Mouse (Mus musculus): ENCODE measurements at regions not wholly inside any gene's neighbourhood (a gene's known extent, or its start where the extent isn't known, plus 50 kb on each side); places are given as distances from the start of the nearest gene placed in this dataset.

GRCm38 (mm10) chr10:66932544-66932943 is 163.4 kb upstream of the Jmjd1c start:
- no peak for DNase-seq (ENCODE audit: extremely low spot score)

DNA sequence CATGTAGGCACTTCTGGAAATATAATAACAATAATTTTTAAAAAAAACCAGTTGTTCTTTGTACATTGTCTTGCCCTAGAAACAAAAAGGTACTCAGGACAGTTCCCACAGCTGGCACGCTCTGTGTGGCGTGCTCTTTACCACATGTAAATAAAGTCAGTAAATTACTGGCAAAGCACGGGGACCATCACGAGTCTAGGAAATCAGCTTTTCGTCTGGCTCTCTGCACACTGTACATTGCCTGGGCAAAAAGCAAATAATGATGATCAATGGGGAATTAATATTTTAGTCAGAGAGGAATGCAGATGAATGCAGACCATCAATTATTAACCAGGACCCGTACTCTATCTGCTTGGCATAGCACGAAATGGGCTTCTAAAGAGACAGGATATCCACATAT is 162.2 kb upstream of the Jmjd1c start:
- no peak for DNase-seq (ENCODE audit: extremely low spot score)

DNA sequence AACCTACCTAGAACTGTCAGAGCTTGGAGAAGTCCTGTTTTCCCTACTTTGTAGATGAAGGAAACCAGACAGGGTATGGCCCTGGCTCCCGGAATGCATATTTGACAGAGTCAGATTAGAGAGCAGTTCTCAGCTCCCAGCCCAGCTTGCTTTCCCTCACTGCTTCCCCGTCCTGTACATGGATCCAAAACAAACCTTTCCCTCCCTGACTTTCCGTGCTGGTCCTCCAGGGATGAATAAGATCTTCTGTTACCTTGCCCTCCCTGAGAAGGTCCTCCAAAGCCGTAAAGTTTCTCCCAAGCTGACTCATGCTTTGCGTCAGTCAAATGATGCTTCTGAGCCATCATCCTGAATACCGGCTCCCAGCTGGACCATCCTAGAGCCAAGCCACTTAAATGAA is 160.2 kb upstream of the Jmjd1c start:
- DNase-seq (ENCODE audit: extremely low spot score): no peak

- DNase-seq (ENCODE audit: extremely low spot score): no peak
Observed at GRCm38 (mm10) chr10:66937116-66937515, 158.8 kb upstream of the Jmjd1c start.

- no peak for DNase-seq (ENCODE audit: extremely low spot score)
Observed at GRCm38 (mm10) chr10:66940368-66940767, 155.6 kb upstream of the Jmjd1c start.

DNA sequence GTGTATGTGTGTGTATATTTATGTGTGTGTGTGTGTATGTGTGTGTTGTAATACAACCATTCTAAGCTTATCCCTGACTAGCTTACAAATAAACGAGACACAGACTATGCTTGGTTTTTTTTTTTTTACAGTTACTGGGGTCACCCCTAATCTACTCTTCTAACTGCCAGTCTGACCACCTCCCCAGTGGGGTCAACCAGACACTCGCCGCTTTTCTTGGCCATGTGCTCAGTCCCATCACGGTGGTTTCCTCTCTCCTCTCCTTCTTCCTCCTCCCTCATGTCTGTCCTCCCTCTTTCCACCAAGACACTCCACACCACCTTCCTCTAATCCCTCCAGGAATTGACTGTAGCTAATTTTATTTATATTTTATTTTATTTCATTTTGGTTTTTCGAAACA is 155.0 kb upstream of the Jmjd1c start:
- no peak for DNase-seq (ENCODE audit: extremely low spot score)

DNA sequence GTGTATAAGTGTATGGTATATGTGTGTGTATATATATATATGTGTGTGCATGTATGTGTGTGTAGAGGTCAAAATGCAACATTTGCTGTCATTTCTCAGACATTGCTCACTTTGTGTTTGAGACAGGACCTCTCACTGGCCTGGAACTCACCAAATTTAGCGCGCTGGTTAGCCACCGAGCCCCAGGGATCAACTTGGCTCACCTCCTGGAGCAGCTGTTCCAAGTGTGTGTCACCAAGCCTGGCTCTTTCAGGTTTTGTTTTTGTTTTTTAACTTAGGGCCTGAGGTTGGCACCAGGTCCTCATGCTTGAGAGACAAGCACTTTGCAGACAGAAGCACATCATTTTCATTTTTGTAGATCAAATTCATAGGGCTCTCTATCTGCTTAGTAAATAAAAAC is 154.0 kb upstream of the Jmjd1c start:
- DNase-seq (ENCODE audit: extremely low spot score): no peak

- no peak for DNase-seq (ENCODE audit: extremely low spot score)
Observed at GRCm38 (mm10) chr10:66943875-66944274, 152.1 kb upstream of the Jmjd1c start.

- DNase-seq (ENCODE audit: extremely low spot score): no peak
Observed at GRCm38 (mm10) chr10:66946161-66946560, 149.8 kb upstream of the Jmjd1c start.

- no peak for DNase-seq (ENCODE audit: extremely low spot score)
Observed at GRCm38 (mm10) chr10:66948329-66948728, 147.6 kb upstream of the Jmjd1c start.

- DNase-seq (ENCODE audit: extremely low spot score): no peak
Observed at GRCm38 (mm10) chr10:66950441-66950840, 145.5 kb upstream of the Jmjd1c start.

DNA sequence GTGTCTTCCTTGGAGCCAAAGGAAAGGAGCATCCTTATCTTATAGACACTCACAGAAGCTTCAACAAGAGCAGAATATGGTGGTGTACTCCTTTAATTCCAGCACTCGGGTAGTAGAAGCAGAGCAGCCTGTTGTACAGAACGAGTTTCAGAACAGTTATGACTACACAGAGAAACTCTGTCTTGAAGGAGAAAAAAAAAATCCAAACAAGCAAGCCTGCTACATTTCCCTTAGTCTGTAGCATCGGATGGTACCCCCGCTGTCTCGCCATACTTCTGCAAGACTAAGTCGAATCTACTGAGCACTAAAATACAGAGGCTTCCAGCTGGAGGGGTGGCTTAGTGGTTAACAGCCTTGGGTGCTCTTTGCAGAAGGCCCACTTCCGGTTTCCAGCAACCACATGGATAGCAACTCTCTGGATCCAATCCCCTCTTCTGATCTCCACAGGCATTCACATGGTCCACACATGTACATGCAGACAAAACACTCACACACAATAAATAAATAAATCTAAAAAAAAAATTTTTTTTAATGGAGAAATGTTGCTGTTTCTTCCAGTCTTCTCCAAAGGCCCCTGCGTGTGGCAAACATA is 144.6 kb upstream of the Jmjd1c start:
- no peak for DNase-seq (ENCODE audit: extremely low spot score)

DNA sequence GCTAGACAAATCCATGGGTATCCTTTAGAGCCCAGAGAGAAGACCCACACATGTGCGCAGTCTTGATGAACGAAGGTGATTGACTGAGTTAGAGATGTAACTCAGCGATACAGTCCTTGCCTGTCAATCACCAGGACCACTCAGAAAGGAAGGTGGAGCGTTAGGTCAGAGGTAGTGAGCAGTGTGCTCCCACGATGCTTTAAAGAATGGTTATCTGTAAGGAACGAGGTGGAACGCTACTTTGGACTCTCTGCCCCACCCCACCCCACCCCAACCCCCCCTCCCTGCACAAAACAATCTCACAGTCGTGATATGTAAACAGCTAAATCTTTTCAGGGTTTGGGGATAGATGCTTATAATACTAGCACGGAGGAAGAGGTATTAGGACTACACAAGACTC is 144.0 kb upstream of the Jmjd1c start:
- DNase-seq (ENCODE audit: extremely low spot score): no peak

DNA sequence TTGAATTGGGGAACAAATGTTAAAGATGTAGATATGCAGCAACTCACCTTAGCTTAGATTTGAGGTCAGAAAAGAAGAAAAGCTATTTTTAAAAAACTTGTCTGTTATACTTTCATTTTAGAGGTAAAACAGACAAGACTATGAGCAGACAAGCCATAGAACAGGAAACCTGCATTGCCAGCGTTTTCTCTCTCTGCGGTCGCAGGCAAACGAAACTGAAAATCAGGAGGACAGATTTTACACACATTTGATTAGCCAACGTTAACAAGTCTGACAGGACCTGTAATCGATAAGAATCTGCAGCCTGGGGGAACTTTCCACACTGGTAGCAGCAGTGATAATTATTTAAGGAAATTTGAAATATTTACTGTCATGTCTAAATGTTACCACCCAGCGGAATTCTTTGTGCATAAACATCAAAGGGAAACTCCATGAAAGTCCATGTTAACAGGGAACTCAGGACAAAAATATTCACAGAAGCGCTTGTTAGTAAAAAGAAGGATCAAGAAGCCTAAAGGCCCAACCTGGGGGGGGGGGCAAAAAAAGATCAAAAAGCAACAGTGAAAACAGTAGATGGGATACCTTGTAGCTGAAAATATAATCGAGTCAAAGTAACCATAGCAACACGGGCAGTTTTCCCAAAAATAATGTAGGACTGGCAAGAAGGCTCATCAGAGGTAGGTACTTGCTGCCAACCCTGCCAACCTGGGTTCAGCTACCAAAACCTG is 142.5 kb upstream of the Jmjd1c start:
- no peak for DNase-seq (ENCODE audit: extremely low spot score)

GRCm38 (mm10) chr10:66953976-66954505 is 141.9 kb upstream of the Jmjd1c start:
- DNase-seq (ENCODE audit: extremely low spot score): no peak

GRCm38 (mm10) chr10:66955430-66955829 is 140.5 kb upstream of the Jmjd1c start:
- DNase-seq (ENCODE audit: extremely low spot score): no peak

GRCm38 (mm10) chr10:66956619-66957018 is 139.3 kb upstream of the Jmjd1c start:
- no peak for DNase-seq (ENCODE audit: extremely low spot score)

- no peak for DNase-seq (ENCODE audit: extremely low spot score)
Observed at GRCm38 (mm10) chr10:66957373-66957772, 138.6 kb upstream of the Jmjd1c start.
